Mouse (Mus musculus): ENCODE data around the gene Ppm1g.

Gene Ppm1g

GRCm38 (mm10) chr5:31188223-31188840, 32.2 kb downstream of the Ppm1g start:
- no peak for DNase-seq

- DNase-seq: no peak
These were observed 36.8 kb downstream of the Ppm1g start for GRCm38 (mm10) chr5:31183678-31184077.

GRCm38 (mm10) chr5:31181183-31181770, 39.2 kb downstream of the Ppm1g start:
- no peak for DNase-seq

- peak; percentile 98 for DNase-seq
These were observed 40.5 kb downstream of the Ppm1g start, which contains the start of the genes Gm29609 and Gtf3c2 for GRCm38 (mm10) chr5:31179766-31180630. Gm29609 (minus strand) TSS chr5:31179911. Gtf3c2 (minus strand) TSS chr5:31180144.

GRCm38 (mm10) chr5:31179301-31179765, 41.2 kb downstream of the Ppm1g start:
- DNase-seq: no peak

GRCm38 (mm10) chr5:31168630-31169029, 51.9 kb downstream of the Ppm1g start:
- DNase-seq: no peak

GRCm38 (mm10) chr5:31164878-31165277, 55.6 kb downstream of the Ppm1g start:
- no peak for DNase-seq

- no peak for DNase-seq
These were observed 58.0 kb downstream of the Ppm1g start for GRCm38 (mm10) chr5:31162462-31162861.

- peak; percentile 87 for DNase-seq
These were observed 66.3 kb downstream of the Ppm1g start, which contains the start of gene Mpv17 for GRCm38 (mm10) chr5:31154152-31154553. Mpv17 (minus strand) TSS chr5:31154251.

GRCm38 (mm10) chr5:31153516-31154151, 66.9 kb downstream of the Ppm1g start:
- DNase-seq: no peak

Data from right cerebral cortex, adult 18-20 months (tissue).